Mouse (Mus musculus) thymus, postnatal 4 days (tissue): ENCODE measurements around the gene Tarm1.

Experiments used
- DNase-seq: peaks from one replicate; pipeline ENCODE4 v3.0.0; 2021

The Tarm1 gene

GRCm38 (mm10) chr7:3439984-3440383 lies 62.4 kb downstream of the Tarm1 start:
- no peak for DNase-seq

- no peak for DNase-seq
These were observed 64.5 kb downstream of the Tarm1 start for GRCm38 (mm10) chr7:3437941-3438340.
